In genomic region chr11:90036416-90036815, GRCm38 (mm10) we compare ENCODE assay signal across 16 mouse cellular contexts. TPM values are rescaled to one million over a fixed set of nuclear protein-coding genes. Genes with fewer than 3 reads are reported as not detected.
DNase-seq lines count a peak whose midpoint lies in the region; ATAC-seq and TF ChIP-seq lines count a peak whose summit lies in the region.
"Had no signal": no experiment of that assay in that cellular context is flagged by ENCODE, and none has a peak within 500 bp of the region (broad histone marks: within the 10 kb centered on the region; RNA-seq: fewer than 3 reads in every experiment).

No protein-coding gene starts in this region.

- no peaks in the 10 kb centered on the region for H3K79me2 ChIP-seq in CH12.LX (replicated peaks; ENCODE audit: control insufficient read depth, extremely low read depth, insufficient read depth, poor library complexity, severe bottlenecking)

- TF ChIP-seq EP300 in CH12.LX (IDR thresholded peaks at IDR 0.05; ENCODE audit: low read length), result no peak

- ATAC-seq in CD4-positive, CD25-positive, alpha-beta regulatory T cell, adult 4 months, result no peak
- no peak for ATAC-seq in hindbrain, embryonic 16.5 days
- ATAC-seq: activated CD4-positive, CD25-positive, alpha-beta regulatory T cell, adult 4 months had no signal

- no peak for TF ChIP-seq POLR2A in CH12.LX (IDR thresholded peaks at IDR 0.05; ENCODE audit: low read depth, low read length)

- peaks cover 0 to 10% of the 10 kb centered on the region in 2 experiments for H3K36me3 ChIP-seq in CH12.LX (replicated peaks in 1 of 2; ENCODE audit: control insufficient read depth in 1 of 2, insufficient read depth in 1 of 2, low read length in 1 of 2)
- H3K36me3 ChIP-seq in hindbrain, embryonic 16.5 days (ENCODE audit: control insufficient read depth, insufficient read depth, low read length), result no peaks in the 10 kb centered on the region; the same call in 1 of the 2 replicates

- in situ Hi-C loops in CH12.LX (cut with MboI; ENCODE audit: low pct_ligation_motif_present, low pct_unique_long_range_greater_than_20kb, low sequenced_read_pairs), result no loop called here

- no peak; the same call in 1 of the 2 replicates for TF ChIP-seq RAD21 in CH12.LX (IDR thresholded peaks at IDR 0.05; ENCODE audit: low read depth, low read length)

- H3K9ac ChIP-seq in CH12.LX (ENCODE audit: insufficient read depth, low read depth), result no peak overlapping the region
- no peak overlapping the region for H3K9ac ChIP-seq in hindbrain, embryonic 16.5 days (ENCODE audit: low read depth, low read length)

- dilution Hi-C loops in CH12.LX (cut with MboI; ENCODE audit: extremely low pct_ligation_motif_present, extremely low pct_unique_long_range_greater_than_20kb, low sequenced_read_pairs), result no loop called here

- H3K4me2 ChIP-seq in CH12.LX (ENCODE audit: insufficient read depth, low read depth, poor library complexity, severe bottlenecking), result no peak overlapping the region
- H3K4me2 ChIP-seq in hindbrain, embryonic 16.5 days (ENCODE audit: low read length), result no peak overlapping the region

- peak; percentile 5 for DNase-seq in CD4-positive, CD25-positive, alpha-beta regulatory T cell, adult 2 months (ENCODE audit: low read depth, low spot score)
- DNase-seq in left cerebral cortex, adult 2 months (ENCODE audit: extremely low spot score in 1 of 2, low spot score in 2 of 2), result no peak
- no peak for DNase-seq in left cerebral cortex, postnatal 36 days (ENCODE audit: low spot score in 2 of 2)
- DNase-seq in CH12.LX (ENCODE audit: extremely low read depth), result no peak
- DNase-seq in c-Kit-positive CD71-positive TER-119-negative erythroid progenitor cells, embryonic 14.5 days (ENCODE audit: low read depth), result peak; percentile 1
- no peak for DNase-seq in Muller cell, postnatal 12 days (ENCODE audit: inconsistent ontology term)
- DNase-seq: cerebellum, adult 11 months; embryo, embryonic 11 days; kidney, adult 11 months; layer of hippocampus, adult 9-11 months; right cerebral cortex, adult 18-20 months; thymus, postnatal 36 days had no signal

- TF ChIP-seq CTCF in left cerebral cortex, adult 2 months (IDR thresholded peaks at IDR 0.05), result peak; percentile 30
- TF ChIP-seq CTCF in CH12.LX (conservative IDR thresholded peaks at IDR 0.05 in 1 of 2, IDR thresholded peaks at IDR 0.05 in 1 of 2; ENCODE audit: low read depth in 2 of 2, low read length in 2 of 2), result peak; percentile 5 to 46; a peak in 2 of 4 replicates

- no peak overlapping the region for H3K4me3 ChIP-seq in left cerebral cortex, adult 2 months
- H3K4me3 ChIP-seq in CH12.LX (replicated peaks in 1 of 3; ENCODE audit: low read depth in 2 of 3, low read length in 2 of 3, poor library complexity in 1 of 3), result no peak overlapping the region
- H3K4me3 ChIP-seq in hindbrain, embryonic 16.5 days (ENCODE audit: low read length), result no peak overlapping the region
- H3K4me3 ChIP-seq: megakaryocyte, embryonic 14.5 days had no signal

- intact Hi-C loops in left cerebral cortex, adult 2 months (cut with DNase I), result no loop called here
- intact Hi-C loops in left cerebral cortex, postnatal 36 days (cut with DNase I), result loop anchor here (5.0 kb wide), 1 partner anchor 131 kb away; no protein-coding TSS in a partner anchor

- WGBS in hindbrain, embryonic 16.5 days, result 91% methylated on average over 4 of the region's 4 CpGs

- peaks cover 2% of the 10 kb centered on the region for H3K27me3 ChIP-seq in CH12.LX (replicated peaks)
- H3K27me3 ChIP-seq in hindbrain, embryonic 16.5 days (replicated peaks; ENCODE audit: control insufficient read depth, insufficient read depth, low read length), result peaks cover 10% of the 10 kb centered on the region

- H3K4me1 ChIP-seq in CH12.LX (ENCODE audit: control insufficient read depth in 1 of 2, insufficient read depth in 2 of 2), result peaks cover 1 to 3% of the 10 kb centered on the region in 2 experiments; a peak in 2 of 4 replicates
- H3K4me1 ChIP-seq in hindbrain, embryonic 16.5 days (ENCODE audit: control insufficient read depth, insufficient read depth, low read depth, low read length), result peaks cover 5% of the 10 kb centered on the region; the same call in 1 of the 2 replicates
- H3K4me1 ChIP-seq: megakaryocyte, embryonic 14.5 days had no signal

- no peak overlapping the region for H3K27ac ChIP-seq in left cerebral cortex, adult 2 months
- no peak overlapping the region for H3K27ac ChIP-seq in CH12.LX (ENCODE audit: insufficient read depth, low read depth)
- H3K27ac ChIP-seq in hindbrain, embryonic 16.5 days (ENCODE audit: low read depth, low read length), result no peak overlapping the region

- peaks cover 3% of the 10 kb centered on the region for H3K9me3 ChIP-seq in CH12.LX (replicated peaks; ENCODE audit: low read length)
- H3K9me3 ChIP-seq in hindbrain, embryonic 16.5 days (ENCODE audit: control insufficient read depth, low read length), result peaks cover 2% of the 10 kb centered on the region; the same call in 1 of the 2 replicates

TF ChIP-seq in CH12.LX, 34 proteins besides CTCF, POLR2A, EP300 and RAD21:
- TF ChIP-seq MYC (IDR thresholded peaks at IDR 0.05; ENCODE audit: low read depth, low read length) (no peak), NELFE (IDR thresholded peaks at IDR 0.05; ENCODE audit: low read depth, low read length) (no peak), USF2 (conservative IDR thresholded peaks at IDR 0.05; ENCODE audit: low read depth, low read length) (no peak), USF1 (IDR thresholded peaks at IDR 0.05; ENCODE audit: low read depth, low read length) (no peak), SMC3 (IDR thresholded peaks at IDR 0.05; ENCODE audit: low read depth, low read length) (no peak; the same call in 1 of the 2 replicates), CHD2 (IDR thresholded peaks at IDR 0.05; ENCODE audit: low read length) (no peak), RCOR1 (conservative IDR thresholded peaks at IDR 0.05; ENCODE audit: low read depth, low read length) (no peak), POLR2AphosphoS2 (IDR thresholded peaks at IDR 0.05; ENCODE audit: low read depth, low read length) (no peak), BHLHE40 (IDR thresholded peaks at IDR 0.05; ENCODE audit: low read depth, low read length) (no peak), IRF4 (IDR thresholded peaks at IDR 0.05; ENCODE audit: low read depth, low read length) (no peak), CHD1 (IDR thresholded peaks at IDR 0.05; ENCODE audit: low read depth, low read length) (no peak), TCF12 (IDR thresholded peaks at IDR 0.05; ENCODE audit: low read depth, low read length) (no peak), SIN3A (IDR thresholded peaks at IDR 0.05; ENCODE audit: low read length) (no peak), ZKSCAN1 (IDR thresholded peaks at IDR 0.05; ENCODE audit: borderline replicate concordance, low read depth, low read length) (no peak), JUND (conservative IDR thresholded peaks at IDR 0.05; ENCODE audit: low read depth, low read length) (no peak), TBP (conservative IDR thresholded peaks at IDR 0.05; ENCODE audit: low read depth, low read length) (no peak), GABPA (IDR thresholded peaks at IDR 0.05; ENCODE audit: insufficient replicate concordance, low read depth, low read length) (no peak), MAX (IDR thresholded peaks at IDR 0.05; ENCODE audit: low read length) (no peak), MXI1 (IDR thresholded peaks at IDR 0.05; ENCODE audit: low read depth, low read length) (no peak)

RNA-seq across cellular contexts. Expression of gene Tmem100, which starts 6.3 kb away (rescaled TPM):
- not detected for polyA plus RNA-seq in CD4-positive, CD25-positive, alpha-beta regulatory T cell, adult 4 months (2017; shearing (Covaris generic))
- 10 to 100 TPM; 15.9 TPM for total RNA-seq in left cerebral cortex, adult 2 months (2021)
- total RNA-seq in left cerebral cortex, postnatal 36 days (2021), result 10 to 100 TPM; 14.5 to 16.1 TPM
- 0.17 and 0.30 TPM in 2 replicates for total RNA-seq in CH12.LX (2012; rRNA removed)
- total RNA-seq in CH12.LX (2014; rRNA removed), result 1.0 and 1.2 TPM in 2 replicates
- polyA plus RNA-seq in CH12.LX (2012; ENCODE audit: insufficient read length, low read depth), result 3.5 and 3.6 TPM in 2 replicates
- 15.0 and 19.4 TPM in 2 replicates for polyA plus RNA-seq in hindbrain, embryonic 16.5 days (2015; fragmentation: Nextera tagmentation; extraction: Ambion mirVana)
- polyA plus RNA-seq: activated CD4-positive, CD25-positive, alpha-beta regulatory T cell, adult 4 months had no signal

RNA-seq across cellular contexts. Expression of gene Pctp, which starts 33.7 kb away (rescaled TPM):
- 10 to 100 TPM in 1 of 2 experiments, 1 to 10 TPM in 1; 9.1 to 14.5 TPM for polyA plus RNA-seq in CD4-positive, CD25-positive, alpha-beta regulatory T cell, adult 4 months (2017; shearing (Covaris generic))
- 1 to 10 TPM; 1.1 to 1.3 TPM for total RNA-seq in left cerebral cortex, adult 2 months (2021)
- 1 to 10 TPM in 1 of 2 experiments, under 1 TPM in 1; 0.79 to 1.1 TPM for total RNA-seq in left cerebral cortex, postnatal 36 days (2021)
- total RNA-seq in CH12.LX (2012; rRNA removed) (23.0 and 24.6 TPM in 2 replicates), CH12.LX (2014; rRNA removed) (26.0 and 28.0 TPM in 2 replicates)
- 31.5 and 31.8 TPM in 2 replicates for polyA plus RNA-seq in CH12.LX (2012; ENCODE audit: insufficient read length, low read depth)
- 0.78 and 1.5 TPM in 2 replicates for polyA plus RNA-seq in hindbrain, embryonic 16.5 days (2015; fragmentation: Nextera tagmentation; extraction: Ambion mirVana)

Comparison
In these comparisons a context has a peak if more than half of its experiments do, and no peak if none do; other contexts are left out.
1. DNase-seq: peak in CD4-positive, CD25-positive, alpha-beta regulatory T cell, adult 2 months (single experiment) and c-Kit-positive CD71-positive TER-119-negative erythroid progenitor cells, embryonic 14.5 days (single experiment); none in left cerebral cortex, adult 2 months (0 of 2), left cerebral cortex, postnatal 36 days (0 of 2), CH12.LX (single experiment) and Muller cell, postnatal 12 days (single experiment).
2. RNA of gene Tmem100, which starts 6.3 kb away (total RNA-seq): 14.5 to 16.1 TPM in left cerebral cortex, postnatal 36 days and 15.9 TPM in left cerebral cortex, adult 2 months; 0.17 to 1.2 TPM in CH12.LX; every median in the first group is over 4 times any median in the second.
3. RNA of gene Pctp, which starts 33.7 kb away (total RNA-seq): 23.0 to 28.0 TPM in CH12.LX; 1.1 to 1.3 TPM in left cerebral cortex, adult 2 months and 0.79 to 1.1 TPM in left cerebral cortex, postnatal 36 days; every median in the first group is over 10 times any median in the second.